Mouse (Mus musculus) T-cell, adult 66 days (primary cell): ENCODE results near the gene Rp2. TPM values are rescaled to one million over a fixed set of nuclear protein-coding genes. Genes with fewer than 3 reads are reported as not detected.

Source experiments
- total RNA-seq, 2 experiments: library from RNA; stranded (reverse); gene quantifications; 3 replicates in 1 of 2; 4 replicates in 1 of 2; pipeline ENCODE4 v1.2.4; 2023

The Rp2 gene
- total RNA-seq: 10 to 100 TPM; 13.2 to 15.0 TPM

GRCm38 (mm10) chrX:20364391-20365365 lies at the start of gene Rp2:
Rp2 (plus strand) TSS chrX:20364481.

GRCm38 (mm10) chrX:20425140-20425838 lies 61.0 kb downstream of the Rp2 start, which contains the start of gene Jade3:
Jade3 (plus strand) TSS chrX:20425688.

Other genes starting within 250 kb of the Rp2 start
- 10 to 100 TPM; 13.3 to 14.6 TPM for gene Slc9a7, start 72.7 kb upstream of the Rp2 start, total RNA-seq
- 1 to 10 TPM; 6.1 to 7.6 TPM for gene Jade3, start 61.2 kb downstream of the Rp2 start, total RNA-seq
- not detected for gene Rgn, start 185.3 kb downstream of the Rp2 start, total RNA-seq